Mouse (Mus musculus) left cerebral cortex, postnatal 4 days (tissue): Measurements from ENCODE around the gene Tnr. TPM values are rescaled to one million over a fixed set of nuclear protein-coding genes. Genes with fewer than 3 reads are reported as not detected.
A peak's percentile ranks its signal among the peaks of the same experiment; 100 is the strongest.

Experiments used
- DNase-seq: peaks from one replicate; pipeline ENCODE4 v3.0.0-alpha.2; 2022
- intact Hi-C: fragments of 180-260 bp; cut with DNase I; formaldehyde crosslinking; loops from one replicate; pipeline ENCODE4 v1.15.1; 2025
- total RNA-seq, 2 experiments: library from RNA; stranded (reverse); gene quantifications; 2 replicates each; pipeline ENCODE4 v1.2.3; 2021

Gene Tnr
- total RNA-seq, 2 experiments from 2014 or later, result 72.5 to 90.4 TPM

DNA sequence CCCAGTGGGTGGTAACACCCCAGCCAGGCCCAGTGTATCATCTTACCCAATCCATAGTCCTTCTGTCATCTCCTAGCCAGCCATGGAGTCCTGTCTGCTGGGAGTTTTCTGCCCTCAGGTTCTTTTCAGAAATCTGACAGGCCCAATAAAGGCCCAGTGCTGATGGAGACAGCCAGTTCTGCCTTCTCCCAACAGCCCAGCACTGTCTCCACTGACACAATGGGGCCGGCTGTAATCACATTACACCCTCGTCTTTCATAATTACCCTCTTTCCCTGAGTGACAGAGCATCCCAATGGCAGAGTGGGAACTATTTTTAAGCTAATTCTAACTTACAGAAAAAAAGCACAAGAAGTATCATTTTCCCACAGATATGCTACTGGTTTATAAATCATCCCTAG lies 316.8 kb downstream of the Tnr start:
- intact Hi-C loops, result no loop called here
- DNase-seq, result no peak

GRCm38 (mm10) chr1:159842876-159843275 lies 319.3 kb downstream of the Tnr start:
- no peak for DNase-seq
- intact Hi-C loops, result no loop called here

GRCm38 (mm10) chr1:159852088-159852487 lies 328.5 kb downstream of the Tnr start:
- intact Hi-C loops, result no loop called here
- DNase-seq, result peak; percentile 24

DNA sequence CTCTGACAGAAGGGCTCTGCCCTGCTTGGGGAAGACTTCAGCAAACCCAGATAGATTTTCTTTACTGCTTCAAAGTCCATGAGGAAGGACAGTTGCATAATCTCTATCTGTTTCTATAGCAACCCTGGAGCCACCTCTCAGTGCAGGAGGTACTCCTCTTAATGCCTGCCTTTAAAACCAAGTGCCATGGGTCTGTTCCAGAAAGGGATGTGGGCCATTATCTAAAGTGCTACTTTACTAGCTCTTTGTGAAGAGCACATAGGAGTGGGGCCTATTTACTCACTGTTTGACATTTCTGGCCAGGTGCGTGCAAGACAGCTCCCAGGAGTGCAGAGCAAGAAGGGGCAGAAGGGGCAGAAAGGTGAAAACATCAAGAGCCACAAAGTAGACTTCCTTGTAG lies 330.7 kb downstream of the Tnr start:
- no peak for DNase-seq
- intact Hi-C loops, result no loop called here

DNA sequence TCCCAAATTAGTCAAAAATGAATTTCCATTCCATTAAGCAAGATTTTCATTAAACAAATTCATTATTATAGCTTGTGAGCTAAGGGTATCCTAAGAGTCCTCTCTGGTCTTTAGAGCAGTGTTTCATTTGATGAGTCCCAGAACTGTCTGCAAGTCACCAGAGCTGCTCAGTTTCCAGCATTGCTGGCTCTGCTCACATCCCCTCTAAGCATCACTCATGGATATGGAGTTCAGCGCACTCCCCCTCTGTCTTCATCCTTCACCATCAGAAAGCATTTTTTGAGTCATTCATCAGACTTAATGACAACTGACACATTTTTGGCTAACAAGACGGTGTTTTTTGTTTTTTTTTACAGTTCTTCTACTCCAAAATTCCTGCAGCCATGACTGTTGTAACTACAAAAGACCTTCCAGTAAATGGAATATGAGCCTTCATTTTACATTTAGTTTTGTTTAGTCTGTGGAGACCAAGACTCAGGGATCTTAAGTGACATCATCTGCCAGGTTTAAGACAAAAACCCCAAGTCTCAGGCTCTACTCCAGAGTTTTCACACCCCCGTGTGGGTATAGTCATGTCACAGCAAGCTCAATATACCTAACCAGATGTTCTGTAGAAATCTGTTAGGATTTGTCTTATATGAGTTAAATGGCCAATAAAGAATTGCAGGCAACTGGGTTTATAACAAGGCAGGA lies 338.4 kb downstream of the Tnr start:
- no peak for DNase-seq
- intact Hi-C loops, result no loop called here

DNA sequence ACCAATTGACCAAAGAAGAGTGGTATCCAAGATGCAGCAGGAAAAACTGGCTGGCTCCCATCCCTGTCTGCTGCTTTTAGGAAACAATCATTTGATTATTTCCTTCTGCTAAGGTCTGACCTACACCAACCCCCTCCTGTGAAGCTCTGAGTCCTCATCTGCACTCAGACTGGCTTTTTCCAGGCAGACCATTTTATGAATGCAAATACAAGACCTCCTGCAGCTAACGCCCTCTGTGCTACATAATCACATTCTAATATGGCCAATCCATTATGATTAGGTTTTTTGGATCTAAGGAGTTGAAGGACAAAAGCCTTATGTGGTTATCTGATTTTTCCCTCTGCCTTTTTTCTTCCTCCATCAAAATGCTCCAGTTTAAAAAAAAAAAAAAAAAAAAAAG lies 342.1 kb downstream of the Tnr start:
- peak; percentile 10 for DNase-seq
- intact Hi-C loops, result no loop called here

DNA sequence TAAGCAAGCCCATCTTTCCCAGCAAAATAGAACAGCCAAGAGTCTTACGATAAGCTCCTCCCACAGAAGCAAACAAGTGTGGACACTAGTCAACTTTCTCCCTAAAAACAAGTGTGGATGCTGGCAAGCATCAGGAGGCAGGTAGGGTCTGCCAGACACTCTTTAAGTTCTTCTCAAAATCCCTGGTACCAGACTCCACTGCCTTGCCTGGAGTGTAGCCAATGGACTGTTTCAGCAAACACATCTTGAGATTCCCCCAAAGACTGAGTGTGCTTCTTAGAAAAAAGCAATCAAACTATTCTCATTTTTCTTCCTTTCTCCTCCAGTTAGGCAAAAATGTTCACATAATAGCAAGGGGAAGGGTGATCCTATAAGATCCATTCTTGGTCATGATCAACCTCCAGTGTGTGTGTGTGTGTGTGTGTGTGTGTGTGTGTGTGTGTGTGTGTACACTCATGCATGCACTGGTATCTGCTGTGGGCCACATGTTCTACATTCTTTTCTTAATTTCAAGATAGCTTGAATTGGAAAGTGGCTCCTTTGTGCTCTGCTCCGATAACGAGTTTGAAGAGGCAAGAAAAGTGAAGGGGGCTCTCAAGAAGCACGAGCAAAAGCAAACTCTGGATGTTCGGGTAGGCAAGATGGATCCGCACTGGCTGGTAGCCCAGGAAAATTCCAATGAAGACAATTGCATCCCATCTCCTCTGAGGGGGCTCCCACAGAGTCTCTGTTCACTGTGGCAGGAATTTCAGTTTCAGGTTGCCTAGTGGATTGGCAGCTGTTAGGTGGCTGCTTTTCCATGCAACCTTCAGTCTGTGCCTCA lies 346.3 kb downstream of the Tnr start:
- intact Hi-C loops, result loop anchor here (10.0 kb wide), 1 partner anchor 475 kb away; no protein-coding TSS in a partner anchor

GRCm38 (mm10) chr1:159872866-159873265 lies 349.3 kb downstream of the Tnr start:
- DNase-seq, result no peak
- intact Hi-C loops, result loop anchor here (10.0 kb wide), 1 partner anchor 478 kb away; no protein-coding TSS in a partner anchor

More for the DNA sequence above, 346.3 kb downstream of the Tnr start:
- no peak for DNase-seq

DNA sequence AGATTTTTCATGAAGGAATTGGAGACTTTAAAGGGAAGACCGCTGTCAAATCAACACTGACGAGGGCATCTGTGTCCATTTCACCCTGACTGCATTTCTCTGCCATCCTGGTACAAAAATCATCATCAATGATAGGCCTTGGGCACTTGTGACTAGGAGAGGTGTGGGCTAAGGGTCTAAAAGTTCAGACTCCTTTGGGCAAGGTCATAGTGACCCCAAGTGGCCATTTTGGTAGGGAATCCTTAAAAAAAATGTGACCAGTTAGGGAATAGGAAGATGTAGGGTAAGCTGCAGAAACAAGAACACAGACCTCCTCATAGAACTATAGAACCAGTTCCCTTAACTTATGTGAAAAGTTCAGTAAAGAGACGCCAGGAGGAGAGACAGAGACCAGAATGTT lies 355.1 kb downstream of the Tnr start:
- DNase-seq, result peak; percentile 21
- intact Hi-C loops, result loop anchor here (10.0 kb wide), 1 partner anchor 484 kb away; no protein-coding TSS in a partner anchor

DNA sequence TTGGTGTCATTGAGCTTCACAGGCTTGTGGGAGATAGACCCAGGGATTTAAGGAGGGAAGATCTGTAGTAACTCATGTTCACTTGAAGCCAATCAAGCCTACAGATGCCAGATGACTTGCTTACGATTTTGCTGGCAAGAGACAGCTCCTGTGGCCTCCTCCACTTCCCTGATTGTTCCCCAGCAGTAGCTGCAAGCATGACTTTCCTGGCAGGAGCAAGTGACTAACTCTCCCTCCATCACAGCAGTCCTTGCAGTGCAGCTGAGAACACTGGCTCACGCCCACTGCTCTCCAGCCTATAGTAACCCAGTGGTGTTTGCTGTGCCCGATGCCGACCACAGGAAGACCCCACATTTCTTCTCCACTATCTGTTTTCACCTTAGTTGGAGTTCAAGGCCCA lies 356.3 kb downstream of the Tnr start:
- intact Hi-C loops, result loop anchor here (10.0 kb wide), 1 partner anchor 485 kb away; no protein-coding TSS in a partner anchor
- no peak for DNase-seq

DNA sequence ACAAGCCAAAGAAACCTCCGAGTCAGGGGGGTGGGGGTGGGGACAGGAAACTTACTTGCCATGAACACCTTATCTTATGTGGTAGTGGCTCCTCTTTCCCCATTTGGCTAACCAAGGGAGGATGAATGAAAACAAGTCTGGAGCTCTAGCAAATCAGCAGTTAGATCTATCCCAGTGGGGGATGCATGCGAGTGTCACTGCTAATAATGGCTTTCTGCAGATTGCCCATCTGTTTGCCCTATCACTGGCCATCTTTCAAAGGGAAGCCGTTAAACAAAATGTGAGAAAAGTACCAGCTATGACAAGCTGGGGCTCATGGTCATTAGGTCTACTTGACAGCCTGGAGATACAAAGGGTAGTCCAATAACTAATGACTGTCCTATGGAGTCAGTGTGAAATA lies 361.9 kb downstream of the Tnr start:
- intact Hi-C loops, result no loop called here
- DNase-seq, result no peak

DNA sequence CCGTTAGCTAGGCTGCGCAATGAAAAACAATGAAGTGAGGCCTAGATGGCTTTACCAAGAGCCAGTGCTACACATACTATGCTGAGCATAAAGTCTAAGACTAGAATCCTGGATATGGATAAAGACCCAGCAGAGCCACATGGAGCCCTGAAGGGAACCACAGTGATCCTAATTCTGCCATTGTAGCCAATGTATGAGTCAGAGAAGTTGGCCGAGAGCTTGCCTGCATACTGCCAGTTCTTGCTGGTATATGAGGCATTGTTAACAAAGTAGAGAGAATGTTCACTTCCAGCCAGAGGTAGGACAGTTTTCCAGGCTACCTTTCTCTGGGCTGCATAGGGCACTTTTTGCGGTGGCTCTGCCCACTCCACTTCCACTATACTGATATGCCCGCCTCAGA lies 365.0 kb downstream of the Tnr start:
- DNase-seq, result no peak
- intact Hi-C loops, result no loop called here

- intact Hi-C loops, result no loop called here
- DNase-seq, result no peak
Observed at GRCm38 (mm10) chr1:159889012-159889765, 365.6 kb downstream of the Tnr start.

DNA sequence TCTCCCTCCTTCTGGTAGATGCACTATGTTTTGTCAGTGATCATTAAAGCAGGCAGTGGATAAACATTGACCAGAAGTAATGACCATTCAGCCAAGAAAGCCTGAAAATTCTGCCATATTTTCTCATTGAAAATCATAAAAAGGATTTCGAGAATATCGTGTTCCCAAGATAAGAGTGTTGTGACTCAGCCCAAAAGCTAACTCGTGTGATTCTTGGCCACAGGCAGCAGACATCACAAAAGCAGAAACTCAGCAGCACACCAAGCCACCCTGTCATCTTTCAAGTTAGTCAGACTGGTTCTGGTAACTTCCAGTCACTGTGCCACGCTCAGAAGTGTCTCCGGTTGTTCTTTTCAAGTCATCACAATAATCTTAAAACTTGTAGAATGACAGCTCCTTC lies 367.0 kb downstream of the Tnr start:
- no peak for DNase-seq
- intact Hi-C loops, result no loop called here

GRCm38 (mm10) chr1:159895094-159895493 lies 371.5 kb downstream of the Tnr start:
- DNase-seq, result no peak
- intact Hi-C loops, result no loop called here

GRCm38 (mm10) chr1:159899991-159900390 lies 376.4 kb downstream of the Tnr start:
- intact Hi-C loops, result no loop called here
- no peak for DNase-seq

DNA sequence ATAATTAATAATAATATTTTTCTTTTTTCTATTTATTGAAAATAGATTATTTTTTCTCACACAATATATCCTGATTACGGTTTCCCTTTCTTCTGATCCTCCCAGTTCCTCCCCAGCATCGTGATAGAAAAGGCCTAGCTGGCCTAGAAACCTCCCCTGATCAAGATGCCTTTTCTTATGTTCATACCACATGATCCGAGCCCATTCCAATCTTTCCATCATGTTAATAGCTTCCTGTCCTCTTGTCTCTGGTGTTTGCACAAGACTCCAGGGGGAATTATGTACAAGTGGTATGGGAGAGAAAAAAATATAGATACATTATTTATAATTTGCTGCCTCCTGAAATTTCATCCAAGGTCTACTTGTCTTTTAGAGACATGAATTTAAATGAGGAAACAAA lies 377.1 kb downstream of the Tnr start:
- intact Hi-C loops, result no loop called here
- DNase-seq, result no peak

DNA sequence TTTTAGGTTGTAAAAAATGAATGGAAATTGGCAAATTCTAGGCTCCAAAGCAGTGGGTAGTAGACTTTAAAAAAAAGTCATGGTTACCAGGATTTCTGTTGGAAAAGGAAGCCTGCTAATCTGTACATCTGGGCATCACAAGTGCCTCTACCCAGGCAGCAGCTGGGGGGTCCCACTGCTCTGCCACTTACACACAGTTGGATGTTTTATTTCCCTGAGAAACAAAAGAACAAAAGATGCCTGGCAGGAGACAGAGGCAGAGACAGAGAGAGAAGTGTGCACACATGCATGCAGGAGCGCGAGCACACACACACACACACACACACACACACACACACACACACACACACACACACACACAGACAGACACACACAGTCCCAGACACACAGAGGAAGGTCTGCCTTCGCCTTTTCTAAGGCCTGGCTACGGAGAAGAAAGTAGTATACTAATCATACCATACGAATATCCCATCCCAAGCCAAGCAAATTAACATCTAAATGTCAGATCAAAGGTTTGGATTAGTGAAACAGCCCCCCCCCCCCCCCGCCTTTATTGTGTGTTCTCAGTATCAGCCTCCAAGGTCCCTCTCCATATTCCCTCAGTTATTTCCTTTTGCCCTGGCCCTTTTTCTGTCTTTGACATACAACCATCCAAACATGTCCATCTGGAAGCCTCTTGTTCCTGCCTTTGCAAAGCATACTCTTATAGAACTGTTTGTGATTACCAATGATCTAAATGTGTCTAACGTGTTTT lies 378.0 kb downstream of the Tnr start:
- intact Hi-C loops, result no loop called here
- DNase-seq, result no peak

DNA sequence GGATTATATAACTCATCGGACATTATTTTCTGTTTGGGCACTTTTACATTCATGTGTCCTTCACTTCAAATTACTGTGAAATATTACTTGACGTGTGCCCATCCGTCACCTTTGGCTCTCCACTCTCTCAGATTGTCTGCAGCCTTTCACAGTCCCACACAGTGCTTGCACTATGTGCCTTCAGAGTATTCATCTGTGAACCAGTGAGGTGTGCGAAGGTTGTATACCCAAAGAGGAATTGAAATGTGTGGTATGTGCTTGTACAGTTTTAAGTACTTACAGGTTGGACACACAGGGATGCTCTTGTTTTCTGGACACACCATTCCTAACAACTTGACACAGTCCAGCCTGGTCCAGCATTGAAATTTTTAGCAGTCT lies 378.5 kb downstream of the Tnr start:
- no peak for DNase-seq
- intact Hi-C loops, result no loop called here

GRCm38 (mm10) chr1:159911006-159911405 lies 387.4 kb downstream of the Tnr start:
- DNase-seq, result no peak
- intact Hi-C loops, result no loop called here

DNA sequence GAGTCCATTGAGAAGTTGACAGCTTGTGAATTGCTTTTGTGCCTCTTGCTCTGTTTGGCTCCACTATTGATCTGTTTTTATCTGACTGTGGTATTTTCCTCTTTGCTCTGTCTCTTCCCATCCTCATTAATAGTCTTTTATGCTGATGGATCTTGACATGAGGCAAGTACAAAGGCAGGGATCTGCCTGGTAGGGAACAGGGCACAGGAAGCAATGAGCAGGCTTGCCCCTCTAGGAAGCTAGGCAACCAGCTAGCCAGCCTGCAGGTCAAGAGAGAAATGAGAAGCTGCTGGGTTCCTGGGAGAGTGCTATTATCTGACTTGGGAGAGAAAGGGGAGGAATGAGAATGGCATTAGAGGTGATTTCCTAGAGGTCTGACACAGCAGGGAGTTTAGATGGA lies 391.2 kb downstream of the Tnr start:
- DNase-seq, result no peak
- intact Hi-C loops, result no loop called here
